Mouse (Mus musculus) heart, embryonic 16.5 days (tissue): ENCODE data around the gene Cdk5. TPM values are rescaled to one million over a fixed set of nuclear protein-coding genes. Genes with fewer than 3 reads are reported as not detected.

Experiments used
- ATAC-seq: fragments of 200-750 bp; cut with Nextera tagmentation; replicated peaks from 2 replicates; pipeline ENCODE4 v1.8.0; 2017; ENCODE audit warnings: moderate number of reproducible peaks; ENCODE audit not compliant: insufficient read depth, low FRiP score; ENCODE audit errors: extremely low read depth
- H3K27ac ChIP-seq: fragments of 300-500 bp; sonication (generic); 2 replicates; pipeline ENCODE4 v1.5.1; 2014; ENCODE audit warnings: mild to moderate bottlenecking, low read length, control low read depth, moderate library complexity
- H3K27me3 ChIP-seq: fragments of 300-500 bp; sonication (generic); 2 replicates; pipeline ENCODE4 v1.6.1; 2014; ENCODE audit warnings: low read length, mixed read lengths; ENCODE audit not compliant: control insufficient read depth, insufficient read depth
- H3K36me3 ChIP-seq: fragments of 300-500 bp; sonication (generic); 2 replicates; pipeline ENCODE4 v1.6.1; 2014; ENCODE audit not compliant: control insufficient read depth, insufficient read depth
- H3K4me1 ChIP-seq: fragments of 300-500 bp; sonication (generic); 2 replicates; pipeline ENCODE4 v1.6.1; 2014; ENCODE audit warnings: low read length, mixed read lengths; ENCODE audit not compliant: control insufficient read depth, insufficient read depth
- H3K4me2 ChIP-seq: fragments of 300-500 bp; sonication (generic); 2 replicates; pipeline ENCODE4 v1.6.1; 2014; ENCODE audit warnings: low read depth, mild to moderate bottlenecking, control low read depth, low read length
- H3K4me3 ChIP-seq: fragments of 300-500 bp; sonication (generic); 2 replicates; pipeline ENCODE4 v1.5.1; 2014; ENCODE audit warnings: mild to moderate bottlenecking, control low read depth, low read length
- H3K9ac ChIP-seq: fragments of 300-500 bp; sonication (generic); 2 replicates; pipeline ENCODE4 v1.6.1; 2014; ENCODE audit warnings: low read length, control low read depth
- H3K9me3 ChIP-seq: fragments of 300-500 bp; sonication (generic); replicated peaks from 2 replicates; pipeline ENCODE4 v1.6.1; 2016; ENCODE audit warnings: low read length; ENCODE audit not compliant: control insufficient read depth
- WGBS: fragments of 180-500 bp; shearing (Covaris S2); extraction: QIAGEN DNeasy Blood & Tissue Kit; methylation state at CpG from one replicate; pipeline ENCODE4 v1.1.7; 2014; 5-methylcytosine and 5-hydroxymethylcytosine counted together
- polyA plus RNA-seq: library from polyadenylated mRNA; unstranded; fragments of >200 nt; fragmentation: Nextera tagmentation; extraction: Ambion mirVana; gene quantifications from 2 replicates; pipeline ENCODE4 v1.2.1, GENCODE M21; 2015

The Cdk5 gene
- polyA plus RNA-seq: 28.5 and 30.4 TPM in 2 replicates

DNA sequence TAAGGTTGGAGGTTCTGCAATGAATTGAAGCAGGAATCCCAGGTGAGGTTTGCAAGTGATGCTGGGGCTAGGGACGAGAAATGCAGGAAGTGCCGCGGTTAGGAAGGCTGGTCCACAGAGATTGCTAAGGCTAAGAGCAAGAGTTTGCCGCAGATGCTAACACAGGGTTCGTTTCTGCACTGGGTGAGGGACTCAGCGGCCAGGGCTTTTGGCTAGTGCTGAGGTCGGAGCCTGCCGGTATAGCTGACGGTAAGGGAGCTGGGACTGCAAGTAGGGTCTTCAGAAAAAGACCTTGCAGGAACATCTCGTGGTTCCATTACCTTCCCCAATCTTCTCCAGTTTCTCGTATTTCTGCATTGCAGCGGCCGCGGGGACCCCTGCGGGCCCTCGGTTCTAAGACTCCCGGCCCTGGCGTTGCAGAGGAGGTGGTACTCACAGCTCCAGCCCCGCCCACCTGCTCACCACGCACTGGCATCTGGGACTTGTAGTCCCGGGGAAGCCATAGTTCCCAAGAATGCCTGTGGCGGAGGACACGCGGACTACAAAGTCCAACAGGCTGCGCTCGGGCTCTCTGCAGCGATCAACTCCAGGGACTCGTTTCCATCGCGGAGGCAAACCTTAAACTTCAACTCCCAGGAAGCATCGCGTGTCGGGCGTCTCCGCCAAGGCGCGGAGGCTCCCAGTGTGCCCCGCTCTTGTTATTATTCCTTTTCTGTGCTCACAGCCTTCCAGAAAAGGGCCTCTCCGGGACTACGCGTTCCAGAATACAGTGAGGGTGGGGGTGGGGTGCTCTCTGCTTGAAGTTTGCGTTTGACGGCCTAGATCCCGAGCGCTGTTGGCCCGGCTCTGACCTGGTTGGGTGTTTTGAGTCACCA is at the start of gene Cdk5, which contains the start of gene Slc4a2:
Gene Cdk5 (minus strand): TSS at position 402 of the 875 bp plus-strand sequence.
Gene Slc4a2 (plus strand): TSS at position 709 of the 875 bp plus-strand sequence.
- Histone ChIP-seq H3K9ac (peak within 1 kb of the TSS; percentile 82), H3K27ac (peak within 1 kb of the TSS; percentile 97), H3K4me1 (peaks cover 31% of the 10 kb centered on the region), H3K4me2 (peak within 1 kb of the TSS; percentile 92), H3K27me3 (no peaks in the 10 kb centered on the region), H3K4me3 (peak within 1 kb of the TSS; percentile 79), H3K9me3 (no peaks in the 10 kb centered on the region), H3K36me3 (peaks cover 7% of the 10 kb centered on the region)
- ATAC-seq: peak; percentile 91
- WGBS: under 1% methylated on average over 46 of the region's 46 CpGs

DNA sequence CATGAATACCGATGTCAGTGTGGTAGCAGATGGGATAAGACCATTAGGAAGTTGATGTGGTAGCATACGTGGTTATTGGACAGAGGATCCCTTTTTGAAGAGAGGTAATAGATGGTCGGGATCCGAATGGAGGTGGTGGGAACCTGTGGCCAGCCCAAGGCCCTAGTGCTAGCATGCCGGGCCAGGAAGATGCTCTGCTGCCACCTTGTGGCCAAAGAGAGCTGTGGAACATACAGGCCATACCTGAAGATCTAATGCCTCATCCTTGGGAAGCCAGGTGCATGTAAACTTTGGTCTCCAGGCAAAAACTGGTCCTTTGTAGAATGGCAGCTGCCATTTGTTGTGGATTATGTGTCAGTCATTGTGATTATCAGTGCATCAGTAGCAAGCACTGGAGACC is 47.3 kb upstream of the Cdk5 start:
- Histone ChIP-seq H3K36me3 (no peaks in the 10 kb centered on the region), H3K9ac (no peak overlapping the region), H3K4me3 (no peak overlapping the region), H3K27ac (no peak overlapping the region), H3K4me2 (no peak overlapping the region), H3K9me3 (no peaks in the 10 kb centered on the region), H3K4me1 (peaks cover 24% of the 10 kb centered on the region), H3K27me3 (no peaks in the 10 kb centered on the region; the same call in 1 of the 2 replicates)
- ATAC-seq: 0 out of 2 replicates have a peak, but pooled peaks have one; percentile 19
- WGBS: 19% methylated on average over 5 of the region's 5 CpGs

DNA sequence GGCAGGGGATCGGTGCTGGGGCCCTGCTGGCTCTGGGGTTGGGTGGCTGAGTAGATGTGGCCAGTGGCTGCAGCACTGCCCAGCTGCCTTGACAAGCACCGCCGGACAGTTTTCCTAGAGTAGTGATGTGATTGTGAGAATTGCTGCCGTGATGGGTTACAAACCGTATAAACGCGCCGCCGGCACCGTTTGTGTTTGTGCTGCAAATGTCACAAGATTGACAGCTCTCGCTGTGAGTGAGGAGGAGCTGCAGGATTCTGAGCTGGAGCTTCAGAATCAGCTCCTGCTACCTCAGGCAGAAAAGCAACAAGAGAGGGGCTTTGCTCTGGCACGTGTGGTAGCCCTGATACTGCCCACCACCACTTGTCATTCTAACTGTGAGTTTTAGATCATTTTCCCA is 43.4 kb upstream of the Cdk5 start:
- WGBS: 56% methylated on average over 12 of the region's 12 CpGs
- Histone ChIP-seq H3K4me2 (no peak overlapping the region), H3K4me1 (no peaks in the 10 kb centered on the region; the same call in 1 of the 2 replicates), H3K9ac (no peak overlapping the region), H3K4me3 (no peak overlapping the region), H3K27me3 (no peaks in the 10 kb centered on the region), H3K27ac (no peak overlapping the region), H3K36me3 (no peaks in the 10 kb centered on the region), H3K9me3 (no peaks in the 10 kb centered on the region)
- no peak for ATAC-seq

DNA sequence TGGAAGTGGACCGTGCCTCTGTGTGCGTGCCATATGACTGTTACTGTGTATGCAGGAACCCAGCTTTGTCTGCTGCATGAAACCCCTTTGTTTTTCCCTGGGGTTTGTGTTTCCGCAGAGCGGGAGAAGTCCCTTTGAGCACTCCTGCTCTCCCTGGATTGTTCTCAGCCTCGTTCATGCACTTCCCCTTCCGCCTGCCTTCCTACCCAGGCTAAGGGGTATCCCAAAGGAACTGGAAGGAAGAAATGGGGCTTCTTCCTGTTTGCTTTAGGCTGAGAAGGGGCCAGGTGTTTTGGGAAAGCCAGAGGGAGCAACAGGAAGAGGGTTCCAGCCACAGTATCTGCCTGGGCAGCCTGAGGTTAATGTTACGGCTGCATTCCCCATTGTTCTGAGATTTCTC is 32.3 kb upstream of the Cdk5 start:
- H3K9me3 ChIP-seq: no peaks in the 10 kb centered on the region
- no peaks in the 10 kb centered on the region for H3K27me3 ChIP-seq
- 67% methylated on average over 7 of the region's 7 CpGs for WGBS
- H3K4me2 ChIP-seq: no peak overlapping the region
- H3K4me1 ChIP-seq: peaks cover 32% of the 10 kb centered on the region
- H3K36me3 ChIP-seq: no peaks in the 10 kb centered on the region; the same call in 1 of the 2 replicates
- H3K4me3 ChIP-seq: no peak overlapping the region
- ATAC-seq: no peak
- 0 out of 2 replicates have a peak overlapping the region, but pooled peaks have one; percentile 0 for H3K9ac ChIP-seq
- peak overlapping the region; percentile 71 for H3K27ac ChIP-seq

DNA sequence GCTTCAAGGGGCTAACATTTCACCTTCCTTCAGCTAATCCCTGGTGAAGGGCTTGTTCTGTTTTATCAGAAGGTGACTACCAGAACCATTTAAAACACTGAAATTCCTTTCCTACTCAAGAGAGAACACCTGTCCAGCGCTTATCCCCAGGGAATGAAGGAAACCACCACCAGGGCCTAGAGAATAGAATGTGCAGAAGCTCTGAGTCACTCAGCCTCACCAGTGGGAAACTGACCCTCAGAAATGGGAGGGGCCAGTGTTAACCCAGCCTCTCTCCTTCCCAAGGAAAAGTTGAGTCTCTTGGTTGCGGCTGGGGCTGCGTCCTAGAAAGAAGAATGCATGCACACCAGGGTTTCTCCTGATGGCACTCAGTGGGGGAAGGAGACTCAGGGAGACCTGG is 31.7 kb upstream of the Cdk5 start:
- no peaks in the 10 kb centered on the region; the same call in 1 of the 2 replicates for H3K36me3 ChIP-seq
- H3K9ac ChIP-seq: peak overlapping the region; percentile 21; the same call in 1 of the 2 replicates
- no peaks in the 10 kb centered on the region for H3K9me3 ChIP-seq
- no peaks in the 10 kb centered on the region for H3K27me3 ChIP-seq
- peak overlapping the region; percentile 71 for H3K27ac ChIP-seq
- no peak overlapping the region for H3K4me3 ChIP-seq
- H3K4me1 ChIP-seq: peaks cover 32% of the 10 kb centered on the region
- ATAC-seq: no peak
- 63% methylated on average over 3 of the region's 3 CpGs for WGBS
- H3K4me2 ChIP-seq: peak overlapping the region; percentile 25; the same call in 1 of the 2 replicates

DNA sequence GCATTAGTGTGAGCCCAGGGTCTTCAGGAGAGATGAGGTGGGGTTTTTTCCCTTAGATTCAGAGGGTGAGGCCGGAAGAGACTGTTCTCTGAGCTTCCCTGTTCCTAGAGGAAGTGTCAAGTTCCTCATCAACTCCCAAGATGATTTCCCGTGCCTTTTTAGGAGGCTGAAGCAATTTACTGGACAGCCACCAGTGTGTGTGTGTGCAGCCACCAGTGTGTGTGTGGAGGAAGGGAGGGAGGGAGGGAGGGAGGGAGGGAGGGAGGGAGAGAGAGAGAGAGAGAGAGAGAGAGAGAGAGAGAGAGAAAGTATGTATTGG is 30.6 kb upstream of the Cdk5 start:
- H3K9me3 ChIP-seq: no peaks in the 10 kb centered on the region

DNA sequence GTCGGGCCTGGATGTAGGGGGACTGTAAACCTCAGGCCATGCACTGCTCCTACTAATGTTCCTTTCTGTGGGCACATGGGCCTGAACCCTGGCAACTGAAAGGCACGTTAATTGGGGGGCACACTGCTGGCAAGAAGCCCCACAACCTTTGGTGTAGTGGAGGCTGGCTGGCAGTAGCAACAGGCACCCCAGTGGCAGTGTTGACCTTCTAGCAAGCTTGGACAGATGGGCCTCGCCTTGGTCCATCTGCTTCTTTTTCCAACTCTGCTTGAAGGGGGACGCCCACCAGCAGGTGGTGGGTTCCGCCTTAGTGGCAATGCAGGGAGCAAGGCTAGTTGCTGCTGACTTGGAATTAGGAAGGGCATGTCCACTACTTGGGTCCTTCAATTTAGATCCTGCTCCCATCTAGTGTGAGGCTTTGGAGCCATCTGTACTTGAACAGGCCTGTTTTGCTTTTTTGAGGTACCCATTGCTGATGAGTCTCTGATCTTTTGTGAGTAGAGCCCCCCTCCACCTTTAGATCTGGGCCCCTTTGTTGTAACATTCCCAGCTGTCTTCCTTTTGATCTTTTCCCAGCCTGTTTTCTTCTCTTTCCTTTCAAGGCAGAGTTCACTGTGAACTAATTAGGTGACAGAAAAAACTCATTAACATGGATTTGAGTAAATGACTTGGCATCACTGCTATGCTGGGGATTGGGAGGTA is 30.1 kb upstream of the Cdk5 start:
- H3K36me3 ChIP-seq: no peaks in the 10 kb centered on the region; the same call in 1 of the 2 replicates
- peak overlapping the region; percentile 97 for H3K4me2 ChIP-seq
- H3K27ac ChIP-seq: peak overlapping the region; percentile 93
- no peaks in the 10 kb centered on the region for H3K27me3 ChIP-seq
- H3K9ac ChIP-seq: peak overlapping the region; percentile 97
- H3K9me3 ChIP-seq: no peaks in the 10 kb centered on the region
- WGBS: 19% methylated on average over 5 of the region's 5 CpGs
- peaks cover 32% of the 10 kb centered on the region for H3K4me1 ChIP-seq
- ATAC-seq: no peak
- H3K4me3 ChIP-seq: peak overlapping the region; percentile 95

More for the DNA sequence above, 30.6 kb upstream of the Cdk5 start:
- Histone ChIP-seq H3K27ac (peak overlapping the region; percentile 93), H3K36me3 (no peaks in the 10 kb centered on the region; the same call in 1 of the 2 replicates), H3K4me1 (peaks cover 32% of the 10 kb centered on the region), H3K9ac (peak overlapping the region; percentile 97; the same call in 1 of the 2 replicates), H3K27me3 (no peaks in the 10 kb centered on the region), H3K4me2 (peak overlapping the region; percentile 97), H3K4me3 (peak overlapping the region; percentile 95)
- no peak for ATAC-seq
- 27% methylated on average over 2 of the region's 2 CpGs for WGBS

DNA sequence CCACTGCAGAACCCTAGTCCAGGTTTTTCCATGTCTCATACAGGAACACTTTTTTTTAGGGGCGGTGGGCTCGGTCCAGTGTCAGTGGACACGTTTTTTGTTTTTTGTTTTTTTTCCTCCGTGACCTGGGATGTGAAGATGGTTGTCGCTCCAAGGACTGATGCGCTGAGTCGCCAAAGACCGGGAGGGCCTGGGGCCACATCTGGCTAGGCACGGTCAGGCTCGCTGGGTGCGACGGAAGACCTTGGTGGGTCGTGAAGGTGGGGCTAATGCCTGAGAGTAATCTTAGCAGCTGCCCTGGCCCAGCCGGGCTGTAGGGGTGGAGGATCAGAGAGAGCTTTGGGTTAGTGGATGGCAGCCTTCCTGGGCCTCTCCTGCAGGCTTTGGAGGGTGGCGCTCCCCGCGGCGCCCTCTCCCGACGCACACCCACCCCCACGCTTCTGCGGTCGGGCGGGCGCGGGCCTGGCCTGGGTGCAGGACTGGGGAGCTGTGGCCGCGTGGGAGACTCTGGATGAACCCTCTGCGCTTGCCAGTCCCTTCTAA is 29.4 kb upstream of the Cdk5 start:
- Histone ChIP-seq H3K4me2 (peak overlapping the region; percentile 97), H3K4me1 (peaks cover 36% of the 10 kb centered on the region), H3K9me3 (no peaks in the 10 kb centered on the region), H3K36me3 (no peaks in the 10 kb centered on the region; the same call in 1 of the 2 replicates), H3K4me3 (peak overlapping the region; percentile 95), H3K9ac (peak overlapping the region; percentile 97), H3K27ac (peak overlapping the region; percentile 93), H3K27me3 (no peaks in the 10 kb centered on the region)
- WGBS: 1% methylated on average over 29 of the region's 29 CpGs
- no peak for ATAC-seq
